Mouse (Mus musculus): ENCODE data around the gene Dnase2a.
A peak's percentile ranks its signal among the peaks of the same experiment; 100 is the strongest.
"Not testable (repeated sequence)": the region's sequence is repeated elsewhere in the genome, so short reads cannot be mapped to it uniquely, and the experiment has no call there.

The Dnase2a gene

DNA sequence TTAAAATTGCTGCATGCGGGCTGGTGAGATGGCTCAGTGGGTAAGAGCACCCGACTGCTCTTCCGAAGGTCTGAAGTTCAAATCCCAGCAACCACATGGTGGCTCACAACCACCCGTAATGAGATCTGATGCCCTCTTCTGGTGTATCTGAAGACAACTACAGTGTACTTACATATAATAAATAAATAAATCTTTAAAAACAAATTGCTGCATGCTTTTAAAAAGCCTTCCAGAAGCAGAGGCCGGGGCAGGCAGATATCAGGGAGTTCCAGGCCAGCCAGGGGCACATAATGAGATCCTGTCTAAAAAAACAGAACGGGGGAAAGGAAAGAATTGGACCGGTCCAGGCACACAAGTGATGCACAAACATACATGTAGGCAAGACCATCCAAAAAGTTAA lies 381 bp upstream of the Dnase2a start:
- DNase-seq (ENCODE audit: low spot score in 2 of 2): not testable (repeated sequence)

DNA sequence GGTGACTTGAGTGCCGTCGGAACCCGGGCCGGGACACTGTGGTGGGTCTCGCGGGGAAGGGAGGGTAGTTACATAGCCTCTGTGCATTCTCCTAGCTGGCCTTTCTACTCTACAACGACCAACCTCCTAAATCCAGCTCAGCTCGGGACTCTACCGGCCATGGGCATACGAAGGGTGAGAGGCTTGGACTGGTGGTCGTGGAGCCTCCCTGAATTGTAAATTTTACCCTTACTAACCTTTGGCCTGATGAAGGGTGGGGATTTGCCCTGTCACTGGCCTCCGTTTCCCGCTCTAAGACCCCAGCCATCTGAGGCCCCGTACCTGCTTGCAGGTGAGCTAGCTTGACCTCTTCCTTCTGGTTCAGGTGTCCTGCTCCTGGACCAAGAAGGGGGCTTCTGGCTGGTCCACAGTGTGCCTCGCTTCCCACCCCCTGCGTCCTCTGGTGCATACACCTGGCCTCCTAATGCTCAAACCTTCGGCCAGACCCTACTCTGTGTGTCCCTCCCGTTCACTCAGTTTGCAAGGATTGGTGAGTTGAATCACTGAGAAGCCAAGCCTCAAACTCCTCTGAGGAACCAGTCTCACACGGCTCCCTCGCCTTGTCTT lies 905 bp downstream of the Dnase2a start:
- no peak for DNase-seq (ENCODE audit: low spot score in 2 of 2)

DNA sequence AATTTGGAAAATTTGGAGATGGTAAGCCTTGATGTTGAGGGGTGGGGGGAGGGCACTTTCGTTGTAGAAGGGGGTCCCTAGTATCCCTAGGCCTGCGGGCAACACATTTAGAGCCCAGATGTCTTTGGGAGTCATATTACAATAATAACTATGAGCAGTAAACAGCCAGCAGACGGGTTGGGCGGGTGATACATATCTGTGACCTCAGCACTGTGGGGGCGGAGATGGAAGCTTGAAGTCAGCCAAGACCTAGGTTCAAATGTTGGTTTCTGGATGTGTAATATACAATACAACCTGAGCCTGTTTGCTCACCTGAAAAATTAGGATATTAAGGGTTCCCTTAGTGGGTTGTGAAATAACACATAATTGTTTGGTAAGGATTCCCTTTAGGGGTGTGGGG lies 1.6 kb downstream of the Dnase2a start:
- DNase-seq (ENCODE audit: low spot score in 2 of 2): no peak

DNA sequence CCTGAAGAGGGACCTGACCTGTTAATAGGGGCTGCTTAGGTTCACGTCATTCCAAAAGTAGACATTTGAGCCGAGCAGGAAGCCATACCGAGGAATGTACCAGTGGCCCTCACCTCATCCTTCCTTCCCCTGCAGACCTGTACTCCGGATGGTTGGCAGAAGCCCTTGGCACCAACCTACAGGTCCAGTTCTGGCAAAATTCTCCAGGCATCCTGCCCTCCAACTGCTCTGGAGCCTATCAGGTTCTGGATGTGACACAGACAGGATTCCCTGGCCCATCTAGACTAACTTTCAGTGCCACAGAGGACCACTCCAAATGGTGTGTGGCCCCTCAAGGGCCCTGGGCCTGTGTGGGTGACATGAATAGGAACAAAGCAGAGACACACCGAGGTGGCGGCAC lies 2.2 kb downstream of the Dnase2a start:
- no peak for DNase-seq (ENCODE audit: low spot score in 2 of 2)

DNA sequence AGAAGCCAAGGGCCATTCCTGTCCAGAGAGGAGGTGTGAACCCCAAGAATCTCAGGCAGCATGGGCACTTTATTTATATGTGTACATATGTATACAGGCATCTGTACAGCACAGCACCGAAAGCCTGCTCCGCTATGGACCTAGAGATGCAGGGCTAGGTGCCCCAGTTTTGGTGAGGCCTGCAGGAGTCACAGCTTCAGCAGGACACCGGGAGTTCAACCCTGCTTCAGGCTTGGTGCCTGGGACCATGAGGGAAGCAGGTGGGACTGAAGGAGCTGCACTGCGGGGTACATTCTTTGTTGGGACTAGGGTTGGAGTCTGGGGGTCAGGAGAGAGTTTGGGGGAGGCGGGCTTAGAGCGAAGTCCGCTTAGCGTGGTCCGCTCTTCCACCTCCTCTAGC lies 3.5 kb downstream of the Dnase2a start:
- DNase-seq (ENCODE audit: low spot score in 2 of 2): no peak

DNA sequence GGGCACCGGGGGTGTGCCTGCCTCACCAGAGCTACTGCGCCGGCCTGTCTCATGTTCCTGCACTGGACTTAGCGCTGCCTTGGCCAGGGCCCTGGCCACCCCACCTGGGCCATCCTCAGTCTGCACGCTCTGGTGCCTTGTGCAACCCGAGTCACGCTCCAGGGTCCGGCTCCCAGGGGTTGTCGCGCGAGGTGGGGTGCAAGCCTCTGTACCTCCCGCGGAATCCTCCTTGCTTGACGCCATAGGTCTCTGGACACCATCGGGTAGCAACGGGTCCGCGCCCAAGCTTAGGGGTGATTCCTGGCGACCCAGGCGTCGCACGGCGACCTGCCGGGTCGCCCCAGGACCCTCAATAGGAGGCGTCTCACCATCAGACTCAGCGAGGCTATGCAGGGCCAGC lies 4.0 kb downstream of the Dnase2a start:
- DNase-seq (ENCODE audit: low spot score in 2 of 2): no peak

DNA sequence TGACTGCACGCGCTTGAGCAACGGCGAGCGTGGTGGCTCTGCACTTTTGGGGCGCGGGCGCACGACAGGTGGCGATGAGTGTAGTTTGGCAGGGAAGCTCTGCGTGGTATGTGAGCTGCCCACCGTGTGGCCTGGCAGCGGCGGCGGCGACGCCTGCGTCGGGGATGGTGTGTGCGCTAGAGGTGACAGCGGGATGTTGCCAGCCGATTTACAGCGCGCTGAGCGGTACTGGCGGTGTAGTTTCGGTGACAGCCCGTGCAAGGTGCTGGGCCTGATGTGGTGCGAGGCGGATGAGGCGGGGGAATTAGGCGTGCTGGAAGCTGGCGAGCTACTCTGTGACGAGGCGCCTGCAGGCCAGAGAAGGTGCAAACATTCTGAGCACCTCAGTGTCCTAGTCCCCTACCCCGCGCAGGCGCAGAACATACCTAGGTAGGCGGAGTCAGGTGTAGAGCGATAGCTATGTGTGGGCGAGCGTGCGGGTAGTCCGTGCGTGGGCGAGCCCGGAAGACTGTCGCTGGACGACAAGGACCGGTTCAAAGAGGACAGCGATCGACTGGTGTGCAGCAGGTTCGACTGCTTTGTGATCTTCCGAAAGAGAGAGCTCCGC lies 4.6 kb downstream of the Dnase2a start:
- peak; percentile 59 to 69 for DNase-seq (ENCODE audit: low spot score in 2 of 2)

DNA sequence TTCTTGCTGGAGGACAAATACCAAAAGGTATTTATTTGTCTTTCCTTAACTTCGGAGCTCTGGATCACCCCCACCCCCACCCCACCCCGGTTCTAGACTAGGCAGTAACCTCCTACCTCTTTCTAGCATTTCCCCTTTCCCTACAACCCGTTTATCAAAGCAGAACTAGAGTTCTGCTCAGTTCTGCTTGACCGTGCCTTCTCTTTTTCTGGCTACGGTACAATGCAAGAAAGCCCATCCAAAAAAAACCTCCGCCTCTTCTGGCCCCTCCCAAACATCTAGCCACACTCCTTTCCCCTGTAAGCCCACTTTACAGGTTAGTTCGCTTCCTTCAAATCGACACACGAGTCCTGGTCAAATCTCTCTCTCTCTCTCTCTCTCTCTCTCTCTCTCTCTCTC lies 5.1 kb downstream of the Dnase2a start:
- no peak for DNase-seq (ENCODE audit: low spot score in 2 of 2)

DNA sequence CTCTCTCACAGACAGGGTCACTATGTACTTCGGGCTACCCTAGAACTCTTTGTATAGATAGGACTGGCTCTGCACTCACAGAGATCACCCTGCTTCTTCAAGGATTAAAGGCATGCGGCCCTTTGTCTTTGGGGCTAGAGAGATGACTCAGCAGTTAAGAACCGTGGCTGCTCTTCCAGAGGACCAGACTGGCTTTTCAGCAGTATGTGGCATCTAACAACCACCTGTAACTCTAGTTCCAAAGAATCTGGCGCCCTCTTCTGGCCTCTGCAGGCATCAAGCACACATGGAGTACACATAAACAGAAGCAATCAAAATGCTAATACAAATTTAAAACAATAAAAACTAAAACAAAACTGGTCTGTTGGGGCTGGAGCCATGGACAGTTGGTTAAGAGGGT lies 5.6 kb downstream of the Dnase2a start:
- no peak for DNase-seq (ENCODE audit: low spot score in 2 of 2)

DNA sequence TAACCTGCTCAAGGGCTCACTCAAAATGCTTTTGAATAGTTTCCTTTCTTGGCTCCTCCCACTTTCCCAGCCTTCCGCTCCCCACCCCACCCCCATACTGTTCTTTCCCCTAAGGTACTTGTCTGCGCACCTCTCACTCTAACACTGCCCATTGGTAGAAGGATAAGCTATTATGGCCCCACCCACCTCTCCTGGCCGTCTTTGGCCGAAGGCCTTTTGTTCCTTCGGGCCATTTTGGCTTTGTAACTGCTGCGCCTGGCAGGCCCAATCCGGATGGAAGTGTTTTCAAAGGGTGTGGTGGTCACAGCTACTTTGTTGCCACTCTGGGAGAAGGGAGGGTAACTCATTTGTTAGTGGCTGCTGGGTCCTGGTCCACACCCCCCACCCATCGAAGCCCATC lies 6.9 kb downstream of the Dnase2a start:
- no peak for DNase-seq (ENCODE audit: low spot score in 2 of 2)

DNA sequence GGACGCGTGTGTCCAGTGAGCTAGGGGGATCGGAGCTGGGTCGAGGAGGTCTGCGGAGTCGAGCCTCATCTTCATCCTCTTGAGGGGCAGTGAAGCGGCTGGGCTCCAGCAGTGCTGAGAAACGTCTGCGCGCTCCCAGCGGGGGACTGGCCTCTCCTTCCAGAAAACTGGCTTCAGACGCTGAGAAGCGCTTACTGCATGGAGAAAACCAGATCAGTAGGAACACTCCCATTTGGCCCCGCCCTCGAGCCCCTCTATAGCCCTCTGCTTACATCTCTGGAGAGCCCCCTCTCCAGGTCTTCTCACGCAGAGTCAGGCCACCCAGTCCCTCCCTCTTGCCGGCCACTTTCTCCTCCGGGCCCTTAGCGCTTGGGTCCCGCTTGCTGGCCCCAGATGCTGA lies 9.4 kb downstream of the Dnase2a start:
- no peak for DNase-seq (ENCODE audit: low spot score in 2 of 2)

DNA sequence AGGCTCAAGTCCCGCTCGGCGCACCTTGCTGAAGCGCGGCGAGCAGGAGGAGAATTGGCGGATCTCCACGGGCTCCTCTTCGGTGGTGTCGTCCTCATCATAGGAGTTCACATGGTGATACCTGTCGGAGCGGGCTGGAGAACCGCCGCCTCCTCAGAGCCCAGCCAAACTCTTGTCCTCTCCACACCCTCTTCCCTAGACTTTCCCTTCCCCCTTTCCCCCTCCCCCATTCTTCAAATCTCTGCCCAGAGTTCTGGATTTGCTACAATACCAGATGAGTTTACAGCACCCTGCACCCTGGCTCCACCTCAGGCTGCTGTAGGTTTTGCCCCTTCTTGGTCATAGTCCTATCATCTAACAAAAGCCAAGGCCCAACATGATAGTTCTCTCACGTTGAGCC lies 10.3 kb downstream of the Dnase2a start:
- no peak for DNase-seq (ENCODE audit: low spot score in 2 of 2)

DNA sequence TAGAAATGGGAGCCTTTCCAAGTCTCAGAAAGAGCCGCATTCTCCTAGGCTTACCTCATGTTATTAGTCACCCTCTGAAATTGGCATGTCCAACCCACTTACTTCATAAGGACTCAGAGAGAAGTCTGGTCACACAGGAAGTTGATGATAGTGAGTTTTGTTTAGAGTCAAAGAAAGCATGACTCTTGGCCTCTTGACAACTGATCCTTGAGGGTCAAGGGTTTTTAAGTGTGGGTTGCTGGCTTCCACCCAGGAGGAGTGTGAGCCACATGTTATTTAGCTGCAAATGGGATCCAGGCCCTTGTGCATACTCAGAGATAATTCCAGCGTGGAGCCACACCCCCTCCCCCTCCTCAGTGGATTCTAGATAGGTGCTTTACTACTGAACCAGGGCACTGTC lies 13.2 kb downstream of the Dnase2a start:
- DNase-seq (ENCODE audit: low spot score in 2 of 2): no peak

DNA sequence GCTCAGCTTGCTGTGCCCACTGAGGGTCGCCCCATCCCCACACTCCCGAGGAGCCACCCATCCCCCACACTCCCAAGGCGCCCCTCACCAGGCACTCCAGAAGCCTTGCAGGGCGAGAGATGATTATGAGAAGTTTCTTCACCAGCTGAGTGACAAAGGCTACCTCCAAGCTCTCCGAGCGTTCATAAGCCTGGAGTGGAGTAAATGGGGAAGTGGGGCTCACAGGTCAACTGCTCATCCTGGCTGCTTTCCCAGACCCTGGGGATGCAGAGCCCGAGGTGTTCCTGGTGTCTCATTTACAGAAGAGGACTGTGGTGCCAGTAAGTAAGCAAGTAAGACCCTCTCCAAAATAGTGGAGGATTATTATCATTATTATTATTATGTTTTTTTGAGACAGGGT lies 17.2 kb downstream of the Dnase2a start:
- DNase-seq (ENCODE audit: low spot score in 2 of 2): no peak

DNA sequence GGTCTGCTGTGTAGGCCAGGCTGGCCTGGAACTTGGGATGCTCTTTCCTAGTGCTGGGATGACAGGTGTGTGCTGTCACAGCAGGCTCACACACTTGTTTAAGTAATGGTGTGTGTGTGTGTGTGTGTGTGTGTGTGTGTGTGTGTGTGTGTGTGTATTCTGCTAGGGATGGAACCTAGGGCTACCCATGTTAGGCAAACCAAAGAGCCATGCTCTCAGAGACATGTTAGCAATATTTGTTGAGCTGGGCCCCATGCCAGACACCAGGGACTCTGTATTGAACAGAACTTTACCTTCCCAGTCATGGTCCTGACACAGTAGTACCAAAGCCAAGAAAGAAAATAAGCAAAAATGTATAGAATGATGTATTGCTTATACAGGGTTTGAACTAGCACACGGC lies 19.2 kb downstream of the Dnase2a start:
- no peak for DNase-seq (ENCODE audit: low spot score in 2 of 2)

DNA sequence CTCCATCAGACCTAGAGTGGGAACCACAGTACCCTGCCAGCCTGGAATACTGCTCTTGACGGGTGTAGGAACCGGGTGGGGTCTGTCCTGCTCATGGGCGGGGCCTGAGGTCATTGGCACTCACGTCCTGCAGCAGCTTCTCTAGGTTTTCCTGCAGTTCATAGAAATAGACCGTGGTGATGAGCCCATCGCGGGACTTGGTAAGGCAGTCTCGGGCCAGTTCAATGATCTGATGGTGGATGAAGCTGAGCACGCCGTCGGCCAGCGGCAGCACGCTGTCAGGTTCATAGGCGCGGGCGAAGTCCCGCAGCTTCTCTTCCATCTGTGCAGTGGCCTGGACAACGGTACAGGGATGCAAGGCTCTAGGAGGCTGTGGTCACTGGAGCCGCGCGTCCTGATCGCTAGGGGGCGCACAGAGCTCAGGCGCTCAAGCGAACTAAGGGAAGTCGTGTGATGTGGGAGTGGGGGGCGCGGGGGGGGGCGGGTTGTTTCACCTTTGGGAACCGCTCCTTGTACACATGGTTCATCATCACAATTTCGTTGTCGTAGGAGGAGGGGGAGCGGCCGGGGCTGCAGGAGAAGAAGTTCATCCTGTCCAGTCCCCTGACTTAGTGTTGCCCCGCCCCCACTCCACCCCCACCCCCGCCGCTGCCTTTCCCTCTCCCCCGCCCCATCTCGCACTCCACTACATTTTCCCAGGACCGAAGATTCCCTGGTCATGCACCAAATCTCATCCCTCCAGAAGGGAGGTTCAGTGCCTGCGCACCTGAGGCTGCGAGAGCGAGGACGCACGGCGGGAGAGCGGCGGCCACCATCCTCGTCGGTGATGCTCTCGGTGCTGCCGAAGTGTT lies 20.3 kb downstream of the Dnase2a start:
- DNase-seq (ENCODE audit: low spot score in 2 of 2): no peak

DNA sequence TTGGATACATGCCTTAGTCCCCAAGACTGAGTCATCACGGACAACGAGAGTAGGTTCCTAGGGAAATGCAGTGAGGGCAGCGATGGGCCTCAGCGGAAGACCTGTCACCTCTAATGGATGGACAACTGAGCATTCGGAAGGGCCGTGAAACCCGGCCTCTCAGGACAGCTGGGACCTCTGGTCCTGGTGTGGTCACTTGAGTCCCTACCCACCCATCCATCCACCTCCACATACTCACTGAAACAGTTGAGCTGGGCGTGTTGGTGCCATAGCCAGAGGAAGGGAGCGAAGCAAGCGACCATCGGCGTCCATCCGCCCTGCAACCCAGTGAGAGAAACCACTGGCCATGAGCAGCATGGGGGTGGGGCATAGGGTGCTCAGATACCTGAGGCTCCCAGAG lies 22.2 kb downstream of the Dnase2a start:
- no peak for DNase-seq (ENCODE audit: low spot score in 2 of 2)

DNA sequence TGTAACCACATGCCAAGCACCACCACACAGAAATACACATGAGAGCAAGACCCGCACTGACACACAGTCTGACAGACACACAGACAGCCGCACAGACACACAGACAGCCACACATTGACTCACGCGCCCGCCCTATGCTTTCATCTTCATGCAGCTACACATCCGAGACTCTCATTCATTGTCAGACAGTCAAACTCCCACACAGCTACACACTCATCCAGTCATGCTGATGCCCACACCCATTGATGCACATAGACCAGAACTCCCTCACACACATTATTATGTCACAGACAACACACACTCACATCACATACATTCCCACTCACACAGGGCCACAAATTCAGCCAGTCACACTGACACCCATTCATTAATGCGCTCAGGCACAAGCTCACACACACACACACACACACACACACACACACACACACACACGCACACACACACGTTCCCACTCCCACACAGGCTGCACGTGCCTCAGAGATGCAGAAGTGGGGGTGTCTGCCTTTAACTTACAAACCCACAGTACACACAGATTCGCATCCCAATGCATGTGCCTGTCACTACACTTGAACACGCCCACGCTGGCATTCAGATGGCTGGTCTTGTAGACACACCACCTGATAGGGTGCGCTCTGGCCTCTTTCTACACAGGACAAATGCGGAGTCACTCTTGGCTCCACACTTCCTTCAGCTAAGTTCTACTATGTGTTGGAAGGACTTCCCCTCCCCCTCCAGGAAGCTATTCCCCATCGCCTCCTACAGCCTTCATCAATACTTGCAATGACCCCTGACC lies 25.6 kb downstream of the Dnase2a start:
- peak; percentile 54 to 55 for DNase-seq (ENCODE audit: low spot score in 2 of 2)

DNA sequence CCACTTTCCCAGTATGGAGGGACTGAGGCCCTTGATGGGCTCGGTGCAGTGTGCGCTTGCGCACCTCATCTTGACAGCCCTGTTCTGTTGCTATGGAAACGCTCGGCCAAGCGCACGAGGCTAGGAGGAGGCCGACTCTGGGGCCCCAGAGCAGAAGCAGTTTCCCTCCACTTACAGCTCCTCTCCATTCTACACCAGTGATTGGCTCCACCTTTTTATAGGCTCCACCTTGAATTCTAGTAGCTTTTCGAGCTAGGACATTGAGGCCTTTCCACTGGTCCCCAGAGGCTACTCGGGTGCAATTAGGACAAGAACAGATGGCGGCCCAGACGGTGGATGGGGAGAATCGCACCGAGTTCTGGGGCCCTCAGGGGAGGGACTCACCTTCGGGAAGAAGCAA lies 26.5 kb downstream of the Dnase2a start:
- no peak for DNase-seq (ENCODE audit: low spot score in 2 of 2)

DNA sequence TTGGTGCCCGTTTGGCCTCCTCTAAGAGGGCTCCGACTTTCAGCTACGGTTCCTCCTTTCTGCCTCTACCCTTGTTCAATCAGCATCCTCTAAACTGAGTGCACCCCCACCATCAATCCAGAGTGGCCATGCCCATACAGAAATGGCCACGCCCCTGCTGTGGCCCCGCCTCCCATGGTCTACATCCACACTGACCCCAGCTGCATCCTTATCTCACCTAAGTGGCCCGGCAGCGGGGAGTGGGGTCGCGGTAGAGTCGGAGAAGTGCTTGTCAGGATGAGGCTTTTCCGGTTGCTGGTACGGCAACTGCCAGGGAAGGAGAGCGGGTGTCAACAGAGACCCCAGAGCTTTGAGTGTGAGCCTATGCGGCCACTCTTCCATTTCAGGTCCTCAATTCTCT lies 27.1 kb downstream of the Dnase2a start:
- no peak for DNase-seq (ENCODE audit: low spot score in 2 of 2)

DNA sequence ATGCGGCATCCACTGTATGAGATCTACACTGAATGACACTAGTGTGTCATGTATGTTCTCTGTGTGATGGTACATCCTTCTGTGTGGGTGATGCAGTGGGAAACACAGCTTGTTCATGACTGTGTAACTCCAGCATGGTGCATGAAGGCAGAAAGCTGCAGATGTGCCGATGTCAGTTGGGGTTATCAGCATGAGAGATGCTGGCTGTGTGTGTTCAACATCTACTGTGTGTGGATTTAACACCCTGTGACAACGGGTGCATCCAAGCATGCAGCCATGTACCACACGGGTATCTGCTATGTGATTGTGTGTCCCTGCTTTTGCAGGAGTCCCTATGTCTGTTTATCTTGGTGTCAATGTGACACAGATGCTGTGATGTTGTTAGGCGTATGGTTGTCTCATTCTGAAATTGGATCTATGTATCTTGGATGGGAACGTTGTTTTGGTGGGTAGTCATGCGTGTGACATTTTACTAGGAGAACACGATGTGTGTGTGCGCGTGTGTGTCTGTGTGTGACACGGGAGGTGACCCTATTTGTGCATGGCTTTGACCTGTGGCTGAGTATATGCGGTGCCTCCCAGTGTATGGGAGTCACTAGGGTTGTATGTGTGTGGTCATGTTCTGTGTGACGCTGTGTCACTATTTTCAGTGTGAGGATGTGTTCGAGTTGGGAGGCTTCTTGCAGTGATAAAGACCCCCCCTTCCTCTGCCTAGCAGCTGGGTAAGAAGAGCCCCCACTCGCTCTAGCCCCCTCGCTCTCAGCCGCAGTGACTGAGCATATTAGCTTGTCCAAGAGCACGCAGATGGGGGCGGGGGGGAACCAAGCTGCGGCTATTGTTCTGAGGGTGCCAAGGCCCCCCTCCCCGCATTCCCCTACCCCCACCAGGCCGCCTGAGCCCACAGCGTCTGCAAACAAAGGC lies 27.9 kb downstream of the Dnase2a start:
- no peak for DNase-seq (ENCODE audit: low spot score in 2 of 2)
